Mouse (Mus musculus): Measurements from ENCODE around the gene Rgl2.

GRCm38 (mm10) chr17:33948090-33948904, 19.0 kb downstream of the Rgl2 start:
- TF ChIP-seq ZNF384 (IDR thresholded peaks at IDR 0.05; ENCODE audit: low read depth, low read length) (no peak), CHD2 (IDR thresholded peaks at IDR 0.05; ENCODE audit: low read depth, low read length) (no peak), ZC3H11A (IDR thresholded peaks at IDR 0.05; ENCODE audit: borderline replicate concordance, low read depth, low read length) (no peak)
